Mouse (Mus musculus): ENCODE results near the gene Ctps. TPM values are rescaled to one million over a fixed set of nuclear protein-coding genes. Genes with fewer than 3 reads are reported as not detected.

The Ctps gene
- polyA plus RNA-seq, 1 experiment from 2014 or later: 38.5 TPM

DNA sequence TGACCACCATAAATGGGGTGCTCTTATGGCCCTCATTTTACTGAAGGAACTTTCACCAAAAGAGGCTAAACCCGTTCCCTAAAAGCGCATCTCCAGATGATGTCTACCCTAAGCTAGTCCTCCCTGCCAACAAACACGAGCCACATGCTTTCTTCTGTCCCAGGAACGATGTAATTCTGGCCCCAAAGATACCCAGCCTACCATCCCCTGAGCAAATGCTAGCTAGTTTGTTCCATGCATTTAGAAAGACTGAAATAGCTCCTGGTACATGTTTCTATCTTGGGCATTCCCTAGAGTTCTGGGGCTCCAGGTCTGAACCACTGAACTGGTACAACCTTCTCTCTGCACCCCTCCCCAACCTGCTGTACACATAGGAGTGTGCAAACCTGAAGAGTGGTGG is 20.9 kb upstream of the Ctps start:
- Histone ChIP-seq H3K9ac (replicated peaks; ENCODE audit: low read depth) (no peak overlapping the region), H3K27me3 (replicated peaks; ENCODE audit: insufficient read depth, low read length) (no peaks in the 10 kb centered on the region), H3K27ac (ENCODE audit: low read length) (no peak overlapping the region), H3K4me1 (ENCODE audit: insufficient read depth, low read depth, low read length) (peaks cover 3% of the 10 kb centered on the region; the same call in 1 of the 2 replicates), H3K4me2 (replicated peaks; ENCODE audit: low read depth, low read length) (no peak overlapping the region), H3K9me3 (ENCODE audit: low read length) (no peaks in the 10 kb centered on the region), H3K4me3 (ENCODE audit: low read depth, low read length) (no peak overlapping the region), H3K36me3 (ENCODE audit: insufficient read depth, low read length) (no peaks in the 10 kb centered on the region)
- ATAC-seq: no peak
- no peak for DNase-seq (ENCODE audit: low spot score)
- WGBS: 85% methylated on average over 4 of the region's 4 CpGs
- TF ChIP-seq EP300 (IDR thresholded peaks at IDR 0.05) (no peak), CTCF (IDR thresholded peaks at IDR 0.05) (no peak)

DNA sequence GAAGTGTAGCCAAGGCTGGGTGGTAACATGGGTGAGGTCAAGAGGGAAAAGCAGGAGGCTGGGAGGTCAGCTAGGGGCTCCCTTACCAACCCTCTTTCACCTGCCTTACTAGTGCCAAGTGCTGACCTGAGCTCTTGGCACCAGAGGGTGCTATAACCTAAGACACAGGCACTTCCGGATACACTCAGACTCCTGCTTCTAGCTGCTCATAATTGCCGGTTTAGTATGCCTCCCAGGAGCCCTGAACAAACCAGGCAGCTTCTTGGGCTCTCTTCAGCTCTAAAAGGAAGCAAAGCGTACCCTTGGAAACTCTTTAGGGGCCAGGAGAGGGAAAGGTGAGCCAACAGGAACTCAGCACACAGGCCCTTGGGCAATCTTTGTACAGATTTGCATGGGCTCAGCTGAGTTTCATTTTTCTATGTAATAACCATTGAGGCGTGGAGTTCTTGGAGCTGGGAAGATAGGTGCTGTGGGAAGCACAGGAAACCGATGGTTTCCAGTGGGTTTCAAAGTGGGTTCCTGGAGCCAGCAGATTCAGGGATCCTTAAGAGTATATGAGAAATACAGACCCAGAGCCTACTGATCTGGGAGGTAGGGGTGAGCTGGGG is 19.8 kb upstream of the Ctps start:
- no peak overlapping the region for H3K9ac ChIP-seq (replicated peaks; ENCODE audit: low read depth)
- ATAC-seq (peak; percentile 94), DNase-seq (ENCODE audit: low spot score) (peak; percentile 92)

DNA sequence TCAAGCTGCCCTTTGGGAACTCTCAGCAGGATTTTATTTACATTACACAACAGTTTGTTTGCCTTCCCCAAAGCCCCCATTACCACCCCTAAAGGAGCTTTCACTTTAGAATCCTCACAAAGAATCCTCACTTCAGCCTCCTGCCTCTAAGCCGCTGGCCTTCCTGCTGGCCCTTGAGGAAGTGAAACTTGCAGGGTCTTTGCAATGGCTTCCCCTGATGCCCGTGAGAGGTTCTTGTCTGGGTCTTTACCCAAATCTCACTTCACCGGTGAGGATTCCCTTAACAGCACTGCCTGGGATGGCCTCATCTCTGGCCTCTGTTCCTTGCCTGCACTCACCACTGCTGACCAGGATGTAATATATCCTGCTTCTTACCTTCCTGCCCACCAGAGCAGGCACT is 19.0 kb upstream of the Ctps start:
- Histone ChIP-seq H3K27ac (ENCODE audit: low read length) (no peak overlapping the region), H3K4me2 (replicated peaks; ENCODE audit: low read depth, low read length) (0 out of 2 replicates have a peak overlapping the region, but pooled peaks have one; percentile 5), H3K4me1 (ENCODE audit: insufficient read depth, low read depth, low read length) (peaks cover 3% of the 10 kb centered on the region; the same call in 1 of the 2 replicates), H3K4me3 (ENCODE audit: low read depth, low read length) (no peak overlapping the region), H3K9me3 (ENCODE audit: low read length) (no peaks in the 10 kb centered on the region), H3K27me3 (replicated peaks; ENCODE audit: insufficient read depth, low read length) (no peaks in the 10 kb centered on the region), H3K36me3 (ENCODE audit: insufficient read depth, low read length) (no peaks in the 10 kb centered on the region), H3K9ac (replicated peaks; ENCODE audit: low read depth) (no peak overlapping the region)
- TF ChIP-seq EP300 (IDR thresholded peaks at IDR 0.05) (no peak), CTCF (IDR thresholded peaks at IDR 0.05) (no peak)
- WGBS: 19% methylated on average over 3 of the region's 3 CpGs
- ATAC-seq: no peak
- peak; percentile 18 for DNase-seq (ENCODE audit: low spot score)

More for the DNA sequence above, 19.8 kb upstream of the Ctps start:
- H3K27me3 ChIP-seq (replicated peaks; ENCODE audit: insufficient read depth, low read length): no peaks in the 10 kb centered on the region
- H3K27ac ChIP-seq (ENCODE audit: low read length): no peak overlapping the region
- peaks cover 3% of the 10 kb centered on the region; the same call in 1 of the 2 replicates for H3K4me1 ChIP-seq (ENCODE audit: insufficient read depth, low read depth, low read length)
- H3K4me2 ChIP-seq (replicated peaks; ENCODE audit: low read depth, low read length): peak overlapping the region; percentile 29; the same call in 1 of the 2 replicates
- TF ChIP-seq EP300 (IDR thresholded peaks at IDR 0.05): no peak
- peak; percentile 93 for TF ChIP-seq CTCF (IDR thresholded peaks at IDR 0.05)
- H3K9me3 ChIP-seq (ENCODE audit: low read length): no peaks in the 10 kb centered on the region
- WGBS: 23% methylated on average over 5 of the region's 5 CpGs
- H3K4me3 ChIP-seq (ENCODE audit: low read depth, low read length): no peak overlapping the region
- H3K36me3 ChIP-seq (ENCODE audit: insufficient read depth, low read length): no peaks in the 10 kb centered on the region

DNA sequence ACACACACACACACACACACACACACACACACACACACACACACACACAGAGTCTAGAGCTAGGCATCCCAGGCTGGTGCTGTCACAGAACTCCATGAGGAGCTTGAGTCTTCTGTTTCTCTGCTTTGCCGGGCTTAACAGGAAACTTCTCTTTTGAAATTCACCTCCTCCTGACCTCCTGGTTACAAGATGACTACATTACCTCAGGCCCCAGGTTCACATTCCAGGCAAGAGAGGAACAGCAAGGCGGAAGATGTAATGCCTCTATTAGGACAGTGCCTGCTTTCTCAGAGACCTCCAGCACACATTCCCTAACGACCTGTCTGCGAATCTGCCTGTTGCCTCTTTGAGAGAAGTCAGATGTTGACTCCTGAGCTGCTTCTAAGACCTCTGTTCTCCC is 18.4 kb upstream of the Ctps start, which contains the start of gene Gm8439:
TSS of gene Gm8439 (plus strand) at position 301 of the 400 bp plus-strand sequence.
- Histone ChIP-seq H3K9ac (replicated peaks; ENCODE audit: low read depth) (no peak within 1 kb of the TSS), H3K36me3 (ENCODE audit: insufficient read depth, low read length) (no peaks in the 10 kb centered on the region), H3K4me1 (ENCODE audit: insufficient read depth, low read depth, low read length) (peaks cover 3% of the 10 kb centered on the region; the same call in 1 of the 2 replicates), H3K9me3 (ENCODE audit: low read length) (no peaks in the 10 kb centered on the region), H3K4me3 (ENCODE audit: low read depth, low read length) (no peak within 1 kb of the TSS), H3K4me2 (replicated peaks; ENCODE audit: low read depth, low read length) (0 out of 2 replicates have a peak within 1 kb of the TSS, but pooled peaks have one; percentile 5), H3K27ac (ENCODE audit: low read length) (no peak within 1 kb of the TSS), H3K27me3 (replicated peaks; ENCODE audit: insufficient read depth, low read length) (no peaks in the 10 kb centered on the region)
- WGBS: 20% methylated on average over 4 of the region's 4 CpGs
- ATAC-seq: no peak
- DNase-seq (ENCODE audit: low spot score): peak; percentile 24
- TF ChIP-seq CTCF (IDR thresholded peaks at IDR 0.05): no peak
- no peak for TF ChIP-seq EP300 (IDR thresholded peaks at IDR 0.05)

DNA sequence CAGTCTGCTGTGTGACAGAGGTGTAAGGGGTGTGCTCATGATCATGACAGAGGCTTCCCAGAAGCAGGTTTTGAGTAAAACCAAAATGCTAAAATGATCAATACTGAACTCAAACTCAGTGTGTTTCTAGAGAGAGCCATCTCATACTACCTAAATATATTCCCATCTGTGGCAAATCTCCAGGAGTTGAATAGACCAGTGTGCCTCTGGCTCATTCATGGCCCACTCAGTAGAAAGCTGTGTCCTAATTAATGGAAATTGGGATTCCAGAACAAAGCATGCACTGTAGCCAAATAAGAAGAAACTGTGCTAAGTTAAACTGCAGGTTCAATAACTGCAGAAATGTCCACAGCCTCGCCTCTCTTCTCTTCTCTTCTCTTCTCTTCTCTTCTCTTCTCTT is 16.9 kb upstream of the Ctps start:
- H3K27ac ChIP-seq (ENCODE audit: low read length): no peak overlapping the region
- 65% methylated on average over 1 of the region's 1 CpGs for WGBS
- H3K4me2 ChIP-seq (replicated peaks; ENCODE audit: low read depth, low read length): no peak overlapping the region
- peaks cover 3% of the 10 kb centered on the region; the same call in 1 of the 2 replicates for H3K4me1 ChIP-seq (ENCODE audit: insufficient read depth, low read depth, low read length)
- no peaks in the 10 kb centered on the region for H3K36me3 ChIP-seq (ENCODE audit: insufficient read depth, low read length)
- no peak overlapping the region for H3K9ac ChIP-seq (replicated peaks; ENCODE audit: low read depth)
- H3K9me3 ChIP-seq (ENCODE audit: low read length): no peaks in the 10 kb centered on the region
- no peaks in the 10 kb centered on the region for H3K27me3 ChIP-seq (replicated peaks; ENCODE audit: insufficient read depth, low read length)
- H3K4me3 ChIP-seq (ENCODE audit: low read depth, low read length): no peak overlapping the region
- DNase-seq (ENCODE audit: low spot score): no peak
- TF ChIP-seq EP300 (IDR thresholded peaks at IDR 0.05) (no peak), CTCF (IDR thresholded peaks at IDR 0.05) (no peak)
- ATAC-seq: no peak

DNA sequence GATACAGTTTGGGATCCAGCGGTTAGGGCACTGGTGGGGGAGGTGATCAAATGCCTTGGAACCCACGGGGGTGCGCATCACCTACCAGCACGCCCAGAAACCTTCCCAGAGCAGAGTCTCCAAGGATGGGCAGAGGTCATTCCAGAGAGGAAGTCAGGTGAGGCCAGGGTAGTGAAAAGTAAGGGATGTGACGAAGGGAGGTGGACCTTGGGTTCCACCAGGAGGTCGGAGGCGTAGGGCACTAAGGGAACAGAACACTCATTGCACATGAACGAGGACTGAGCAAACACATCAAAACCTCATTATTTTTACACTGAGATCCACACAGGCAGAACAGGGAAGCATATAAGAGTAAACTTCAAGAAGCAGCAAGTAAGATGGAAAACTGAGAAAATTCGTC is 11.6 kb upstream of the Ctps start:
- no peak for TF ChIP-seq EP300 (IDR thresholded peaks at IDR 0.05)
- TF ChIP-seq CTCF (IDR thresholded peaks at IDR 0.05): no peak
- no peak for ATAC-seq
- 69% methylated on average over 9 of the region's 9 CpGs for WGBS
- no peak for DNase-seq (ENCODE audit: low spot score)
- H3K9me3 ChIP-seq (ENCODE audit: low read length): no peaks in the 10 kb centered on the region
- no peaks in the 10 kb centered on the region for H3K36me3 ChIP-seq (ENCODE audit: insufficient read depth, low read length)
- no peak overlapping the region for H3K4me3 ChIP-seq (ENCODE audit: low read depth, low read length)
- H3K27ac ChIP-seq (ENCODE audit: low read length): no peak overlapping the region
- no peaks in the 10 kb centered on the region for H3K27me3 ChIP-seq (replicated peaks; ENCODE audit: insufficient read depth, low read length)
- no peak overlapping the region for H3K9ac ChIP-seq (replicated peaks; ENCODE audit: low read depth)
- no peak overlapping the region for H3K4me2 ChIP-seq (replicated peaks; ENCODE audit: low read depth, low read length)
- no peaks in the 10 kb centered on the region for H3K4me1 ChIP-seq (ENCODE audit: insufficient read depth, low read depth, low read length)

Measured in lung, postnatal 0 days (tissue).